Mouse (Mus musculus): ENCODE data around the gene Cald1.

DNA sequence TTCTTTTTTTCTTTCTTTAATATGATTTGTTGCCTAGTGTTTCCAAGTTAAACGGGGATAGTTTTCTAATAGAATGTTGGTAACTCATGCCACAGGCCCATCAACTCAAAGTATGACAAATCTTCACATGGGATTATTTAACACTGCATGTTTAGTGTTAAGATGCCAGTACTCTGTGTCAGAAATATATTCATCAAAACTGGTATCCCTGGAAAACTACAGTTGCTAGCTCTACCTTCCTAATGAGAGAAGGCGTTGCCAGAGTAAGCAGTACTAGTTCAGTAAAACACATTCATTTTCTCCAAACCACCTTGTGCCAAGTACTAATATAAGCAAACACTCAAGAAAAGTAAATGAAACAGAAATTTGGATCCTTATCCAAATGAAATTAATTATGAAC lies 171.7 kb downstream of the Cald1 start:
- no peak for TF ChIP-seq EP300 (optimal IDR thresholded peaks at IDR 0.05)
- TF ChIP-seq CTCF (IDR thresholded peaks at IDR 0.05; ENCODE audit: low read depth), result no peak
